Mouse (Mus musculus): ENCODE results near the gene Taf7l. TPM values are rescaled to one million over a fixed set of nuclear protein-coding genes. Genes with fewer than 3 reads are reported as not detected.

The Taf7l gene
- polyA plus RNA-seq, 1 experiment from 2014 or later = 0.29 TPM

- Histone ChIP-seq H3K4me1 (replicated peaks; ENCODE audit: control insufficient read depth, insufficient read depth, low read length) (no peaks in the 10 kb centered on the region), H3K4me2 (ENCODE audit: low read length) (no peak overlapping the region), H3K27ac (ENCODE audit: low read length) (no peak overlapping the region), H3K4me3 (replicated peaks; ENCODE audit: low read length) (no peak overlapping the region), H3K9ac (replicated peaks; ENCODE audit: low read depth, low read length) (no peak overlapping the region), H3K36me3 (ENCODE audit: control insufficient read depth, insufficient read depth) (no peaks in the 10 kb centered on the region), H3K9me3 (ENCODE audit: control insufficient read depth, low read length) (no peaks in the 10 kb centered on the region), H3K27me3 (replicated peaks; ENCODE audit: control insufficient read depth, insufficient read depth, low read length) (no peaks in the 10 kb centered on the region)
- no peak for ATAC-seq
- WGBS = 84% methylated on average over 10 of the region's 10 CpGs
Observed at GRCm38 (mm10) chrX:134425798-134426197, 50.5 kb downstream of the Taf7l start.

DNA sequence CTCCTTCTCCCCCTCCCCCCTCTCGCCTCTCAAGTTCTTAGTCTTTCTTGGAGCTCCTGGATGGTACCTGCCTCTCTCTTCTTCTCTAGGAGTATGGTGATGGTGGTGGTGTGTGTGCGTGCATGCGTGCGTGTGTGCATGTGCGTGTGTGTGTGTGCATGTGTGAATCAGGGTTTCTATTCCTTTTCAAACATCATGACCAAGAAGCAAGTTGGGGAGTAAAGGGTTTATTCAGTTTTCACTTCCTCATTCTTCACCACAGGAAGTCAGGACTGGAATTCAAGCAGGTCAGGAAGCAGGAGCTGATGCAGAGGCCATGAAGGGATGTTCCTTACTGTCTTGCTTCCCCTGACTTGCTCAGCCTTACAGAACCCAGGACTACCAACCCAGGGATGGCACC is 52.0 kb downstream of the Taf7l start:
- 97% methylated on average over 5 of the region's 5 CpGs for WGBS
- Histone ChIP-seq H3K27ac (ENCODE audit: low read length) (no peak overlapping the region), H3K4me1 (replicated peaks; ENCODE audit: control insufficient read depth, insufficient read depth, low read length) (no peaks in the 10 kb centered on the region), H3K9ac (replicated peaks; ENCODE audit: low read depth, low read length) (no peak overlapping the region), H3K36me3 (ENCODE audit: control insufficient read depth, insufficient read depth) (no peaks in the 10 kb centered on the region), H3K9me3 (ENCODE audit: control insufficient read depth, low read length) (no peaks in the 10 kb centered on the region), H3K4me3 (replicated peaks; ENCODE audit: low read length) (no peak overlapping the region), H3K27me3 (replicated peaks; ENCODE audit: control insufficient read depth, insufficient read depth, low read length) (no peaks in the 10 kb centered on the region), H3K4me2 (ENCODE audit: low read length) (no peak overlapping the region)
- no peak for ATAC-seq

DNA sequence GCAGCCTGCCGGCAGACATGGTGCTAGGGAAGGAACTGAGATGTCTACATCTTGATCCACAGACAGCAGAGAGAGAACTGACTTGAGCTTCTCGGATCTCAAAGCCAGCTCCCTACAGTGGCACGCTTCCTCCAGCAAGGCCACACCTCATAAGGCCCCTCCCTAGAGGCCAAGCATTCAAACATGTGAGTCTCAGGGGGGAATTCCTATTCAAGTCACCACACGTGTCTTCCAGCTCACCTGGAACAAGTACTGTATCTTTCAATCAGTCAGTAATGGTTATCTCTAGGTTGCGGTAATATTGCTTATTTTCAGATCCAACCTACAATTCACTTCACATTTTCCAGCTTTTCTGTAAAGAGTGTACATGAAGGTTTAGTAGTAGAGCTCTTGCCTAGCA is 56.2 kb downstream of the Taf7l start:
- no peaks in the 10 kb centered on the region for H3K27me3 ChIP-seq (replicated peaks; ENCODE audit: control insufficient read depth, insufficient read depth, low read length)
- H3K27ac ChIP-seq (ENCODE audit: low read length) = no peak overlapping the region
- WGBS = 89% methylated on average over 5 of the region's 5 CpGs
- H3K9ac ChIP-seq (replicated peaks; ENCODE audit: low read depth, low read length) = no peak overlapping the region
- H3K9me3 ChIP-seq (ENCODE audit: control insufficient read depth, low read length) = no peaks in the 10 kb centered on the region
- no peak overlapping the region for H3K4me2 ChIP-seq (ENCODE audit: low read length)
- no peak for ATAC-seq
- no peaks in the 10 kb centered on the region for H3K36me3 ChIP-seq (ENCODE audit: control insufficient read depth, insufficient read depth)
- no peaks in the 10 kb centered on the region for H3K4me1 ChIP-seq (replicated peaks; ENCODE audit: control insufficient read depth, insufficient read depth, low read length)
- H3K4me3 ChIP-seq (replicated peaks; ENCODE audit: low read length) = no peak overlapping the region

DNA sequence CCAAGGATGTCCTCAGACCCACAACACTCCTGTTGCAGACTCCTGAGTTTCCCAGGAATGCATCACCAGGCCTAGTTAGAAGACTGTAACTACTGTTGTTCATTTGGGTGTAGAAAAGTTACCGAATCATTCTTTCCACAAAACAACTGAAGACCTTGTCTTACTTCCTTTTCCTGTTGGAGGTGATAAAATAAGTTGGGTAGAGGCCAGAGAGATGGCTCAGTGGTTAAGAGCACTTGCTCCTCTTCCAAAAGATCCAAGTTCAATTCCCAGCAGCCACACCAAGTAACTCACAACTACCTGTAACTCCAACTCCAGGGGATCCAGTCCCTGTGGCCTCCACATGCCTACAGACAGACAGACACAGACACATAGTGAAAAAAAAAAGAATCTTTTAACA is 64.2 kb downstream of the Taf7l start:
- Histone ChIP-seq H3K27ac (ENCODE audit: low read length) (no peak overlapping the region), H3K4me1 (replicated peaks; ENCODE audit: control insufficient read depth, insufficient read depth, low read length) (no peaks in the 10 kb centered on the region), H3K4me3 (replicated peaks; ENCODE audit: low read length) (no peak overlapping the region), H3K27me3 (replicated peaks; ENCODE audit: control insufficient read depth, insufficient read depth, low read length) (no peaks in the 10 kb centered on the region), H3K4me2 (ENCODE audit: low read length) (no peak overlapping the region), H3K9me3 (ENCODE audit: control insufficient read depth, low read length) (no peaks in the 10 kb centered on the region), H3K9ac (replicated peaks; ENCODE audit: low read depth, low read length) (no peak overlapping the region), H3K36me3 (ENCODE audit: control insufficient read depth, insufficient read depth) (no peaks in the 10 kb centered on the region)
- 100% methylated on average over 1 of the region's 1 CpGs for WGBS
- no peak for ATAC-seq

Other genes with a start within 250 kb of the Taf7l start
- gene Trmt2b, start 199.5 kb downstream of the Taf7l start, polyA plus RNA-seq (2015; fragmentation: Nextera tagmentation; extraction: Ambion mirVana) = 5.2 and 6.2 TPM in 2 replicates
- 127 and 134 TPM in 2 replicates for gene Tmem35a, start 181.3 kb downstream of the Taf7l start, polyA plus RNA-seq (2015; fragmentation: Nextera tagmentation; extraction: Ambion mirVana)
- gene Cenpi, start 168.4 kb downstream of the Taf7l start, polyA plus RNA-seq (2015; fragmentation: Nextera tagmentation; extraction: Ambion mirVana) = 10.6 and 14.0 TPM in 2 replicates
- gene Drp2, start 71.9 kb downstream of the Taf7l start, polyA plus RNA-seq (2015; fragmentation: Nextera tagmentation; extraction: Ambion mirVana) = 16.0 and 19.3 TPM in 2 replicates
- gene Timm8a1, start 65.4 kb upstream of the Taf7l start, polyA plus RNA-seq (2015; fragmentation: Nextera tagmentation; extraction: Ambion mirVana) = 45.9 and 46.2 TPM in 2 replicates
- 0.25 and 0.78 TPM in 2 replicates for gene Btk, start 107.1 kb upstream of the Taf7l start, polyA plus RNA-seq (2015; fragmentation: Nextera tagmentation; extraction: Ambion mirVana)
- 178 and 190 TPM in 2 replicates for gene Rpl36a, start 109.2 kb upstream of the Taf7l start, polyA plus RNA-seq (2015; fragmentation: Nextera tagmentation; extraction: Ambion mirVana)
- gene Gla, start 124.6 kb upstream of the Taf7l start, polyA plus RNA-seq (2015; fragmentation: Nextera tagmentation; extraction: Ambion mirVana) = 3.4 and 3.9 TPM in 2 replicates
- gene Hnrnph2, start 124.7 kb upstream of the Taf7l start, polyA plus RNA-seq (2015; fragmentation: Nextera tagmentation; extraction: Ambion mirVana) = 177 and 186 TPM in 2 replicates
- gene Armcx4, start 210.0 kb upstream of the Taf7l start, polyA plus RNA-seq (2015; fragmentation: Nextera tagmentation; extraction: Ambion mirVana) = 7.4 and 7.5 TPM in 2 replicates
- 77.4 and 83.3 TPM in 2 replicates for gene Armcx1, start 241.5 kb upstream of the Taf7l start, polyA plus RNA-seq (2015; fragmentation: Nextera tagmentation; extraction: Ambion mirVana)

Measured in forebrain, embryonic 16.5 days (tissue).